Mouse (Mus musculus) lung, adult 2 months (tissue): ENCODE data around the gene Myg1. TPM values are rescaled to one million over a fixed set of nuclear protein-coding genes. Genes with fewer than 3 reads are reported as not detected.
"Not testable (repeated sequence)": the region's sequence is repeated elsewhere in the genome, so short reads cannot be mapped to it uniquely, and the experiment has no call there.

Experiments
- DNase-seq: peaks from one replicate; pipeline ENCODE4 v3.0.0; 2022
- H3K4me1 ChIP-seq: fragments of 200-500 bp; 2 replicates; pipeline ENCODE4 v1.6.1; 2011; ENCODE audit warnings: low read length; ENCODE audit not compliant: control insufficient read depth, insufficient read depth
- H3K4me3 ChIP-seq: fragments of 200-500 bp; replicated peaks from 2 replicates; pipeline ENCODE3; 2011; ENCODE audit warnings: low read depth, mild to moderate bottlenecking, control low read depth, low read length; ENCODE audit errors: extremely low read depth
- CTCF ChIP-seq: fragments of 200-500 bp; IDR thresholded peaks from 2 replicates; pipeline ENCODE4 v1.5.1; 2011; ENCODE audit warnings: mild to moderate bottlenecking, low read length, control low read depth; ENCODE audit not compliant: insufficient read depth
- POLR2A ChIP-seq: fragments of 200-500 bp; IDR thresholded peaks from 2 replicates; pipeline ENCODE4 v1.6.1; 2011; ENCODE audit warnings: low read depth, mild to moderate bottlenecking, control low read depth, low read length, borderline replicate concordance; ENCODE audit errors: extremely low read depth
- WGBS: fragments of 180-500 bp; shearing (Covaris S2); methylation state at CpG from one replicate; pipeline ENCODE4 v1.1.7; 2018; 5-methylcytosine and 5-hydroxymethylcytosine counted together
- polyA plus RNA-seq: library from polyadenylated mRNA; depleted of rRNA; stranded (reverse); fragments of >200 nt; gene quantifications from 2 replicates; pipeline ENCODE4 v1.2.3, GENCODE M21; 2012

Myg1 gene
- polyA plus RNA-seq, 1 experiment = 53.8 TPM

DNA sequence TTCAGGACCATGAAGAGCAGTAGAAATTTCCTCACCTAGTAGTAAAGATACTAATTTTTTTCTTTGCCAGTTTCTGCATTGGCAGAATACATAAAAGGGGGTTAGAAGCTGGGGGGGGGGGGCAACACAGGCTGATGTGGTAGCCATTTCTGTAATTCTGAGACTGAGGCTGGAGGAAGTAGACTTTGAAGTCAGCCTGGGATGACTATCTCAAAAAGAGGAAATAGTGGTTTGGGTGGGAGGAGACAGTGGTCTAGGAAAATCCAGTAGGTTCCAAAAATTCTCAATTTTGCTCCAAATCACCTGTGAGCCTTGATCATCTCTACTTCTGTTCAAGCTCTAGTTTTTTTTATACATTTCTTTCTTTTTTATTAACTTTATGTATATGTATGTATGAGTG, 20.0 kb upstream of the Myg1 start:
- DNase-seq = no peak
- Histone ChIP-seq H3K4me1 (peaks cover 6% of the 10 kb centered on the region; the same call in 1 of the 2 replicates), H3K4me3 (no peak overlapping the region)
- no peak for TF ChIP-seq CTCF
- TF ChIP-seq POLR2A = no peak

DNA sequence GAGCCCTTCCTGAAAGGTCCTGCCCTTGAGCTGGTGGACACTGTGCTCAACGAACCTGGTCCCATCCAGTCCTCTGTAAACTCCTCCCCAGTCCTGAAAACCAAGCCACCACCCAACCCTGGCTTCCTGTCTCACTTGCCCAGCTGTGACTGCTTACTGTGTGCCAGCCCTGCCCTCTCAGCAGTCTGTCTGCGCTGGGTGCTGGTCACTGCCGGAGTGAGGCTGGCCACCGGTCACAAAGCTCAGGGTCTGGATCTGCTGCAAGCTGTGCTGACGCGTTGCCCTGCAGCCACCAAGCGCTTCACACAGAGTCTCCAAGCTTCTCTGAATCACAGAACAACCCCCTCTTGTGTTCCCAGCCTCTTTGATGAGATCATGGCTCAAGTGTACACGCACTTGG, 16.2 kb upstream of the Myg1 start:
- Histone ChIP-seq H3K4me3 (no peak overlapping the region), H3K4me1 (peaks cover 6% of the 10 kb centered on the region; the same call in 1 of the 2 replicates)
- 55% methylated on average over 8 of the region's 8 CpGs for WGBS
- no peak for TF ChIP-seq CTCF
- peak; percentile 36; the same call in 1 of the 2 replicates for TF ChIP-seq POLR2A
- peak; percentile 28 for DNase-seq

DNA sequence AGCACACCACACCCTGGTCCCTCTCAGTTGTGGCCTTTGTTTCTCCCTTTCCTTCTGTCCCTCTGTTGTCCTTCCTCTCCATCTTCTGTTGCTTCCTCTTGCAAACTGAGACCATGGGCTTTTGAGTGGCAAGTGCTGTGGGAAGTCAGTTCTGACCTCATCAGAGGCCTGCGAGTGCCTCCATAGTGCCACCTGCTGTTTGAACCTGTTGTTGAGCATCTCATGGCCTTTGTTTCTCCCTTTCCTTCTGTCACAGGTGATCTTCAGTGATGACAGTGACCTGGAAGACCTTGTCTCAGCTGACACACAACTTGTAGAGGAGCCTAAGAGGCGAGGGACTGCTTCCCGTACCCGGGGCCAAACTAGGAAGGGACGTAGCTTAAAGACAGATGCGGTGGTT, 15.2 kb upstream of the Myg1 start:
- Histone ChIP-seq H3K4me3 (no peak overlapping the region), H3K4me1 (peaks cover 6% of the 10 kb centered on the region; the same call in 1 of the 2 replicates)
- TF ChIP-seq POLR2A = no peak
- TF ChIP-seq CTCF = peak; percentile 92
- 87% methylated on average over 6 of the region's 6 CpGs for WGBS
- peak; percentile 71 for DNase-seq

- Histone ChIP-seq H3K4me1 (0 out of 2 replicates have a peak, but pooled peaks cover 2% of the 10 kb centered on the region), H3K4me3 (no peak overlapping the region)
- 71% methylated on average over 12 of the region's 12 CpGs for WGBS
- TF ChIP-seq POLR2A (no peak), CTCF (no peak)
- DNase-seq = no peak
Measured at GRCm38 (mm10) chr15:102324654-102325473, 6.6 kb upstream of the Myg1 start.

DNA sequence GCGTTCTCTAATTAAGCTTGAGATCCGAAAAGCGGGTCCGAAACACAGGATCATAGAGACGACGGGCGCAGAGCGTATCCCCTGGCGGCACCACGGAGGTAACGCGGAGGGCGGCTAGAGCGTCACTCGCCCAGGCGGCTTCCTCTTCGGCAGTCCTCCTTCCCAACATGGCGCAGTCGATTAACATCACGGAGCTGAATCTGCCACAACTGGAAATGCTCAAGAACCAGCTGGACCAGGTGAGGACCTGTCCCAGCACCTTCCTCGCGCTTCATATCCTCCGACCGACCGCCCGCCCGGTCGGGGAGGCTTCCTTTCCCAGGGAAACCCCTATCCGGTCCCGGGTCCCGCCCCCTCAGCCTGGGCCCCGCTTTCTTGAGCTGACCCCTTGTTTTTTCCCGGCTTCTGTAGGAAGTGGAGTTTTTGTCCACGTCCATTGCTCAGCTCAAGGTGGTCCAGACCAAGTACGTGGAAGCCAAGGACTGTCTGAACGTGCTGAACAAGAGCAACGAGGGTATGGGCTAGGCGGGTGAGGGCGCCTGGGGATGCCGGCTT, 5.4 kb upstream of the Myg1 start, which contains the start of gene Pfdn5:
Gene Pfdn5 (plus strand): TSS at position 95 of the 555 bp plus-strand sequence.
- Histone ChIP-seq H3K4me3 (peak within 1 kb of the TSS; percentile 80), H3K4me1 (peaks cover 2% of the 10 kb centered on the region; the same call in 1 of the 2 replicates)
- peak; percentile 81 for DNase-seq
- under 1% methylated on average over 40 of the region's 40 CpGs for WGBS
- TF ChIP-seq CTCF = no peak
- peak; percentile 75; the same call in 1 of the 2 replicates for TF ChIP-seq POLR2A

DNA sequence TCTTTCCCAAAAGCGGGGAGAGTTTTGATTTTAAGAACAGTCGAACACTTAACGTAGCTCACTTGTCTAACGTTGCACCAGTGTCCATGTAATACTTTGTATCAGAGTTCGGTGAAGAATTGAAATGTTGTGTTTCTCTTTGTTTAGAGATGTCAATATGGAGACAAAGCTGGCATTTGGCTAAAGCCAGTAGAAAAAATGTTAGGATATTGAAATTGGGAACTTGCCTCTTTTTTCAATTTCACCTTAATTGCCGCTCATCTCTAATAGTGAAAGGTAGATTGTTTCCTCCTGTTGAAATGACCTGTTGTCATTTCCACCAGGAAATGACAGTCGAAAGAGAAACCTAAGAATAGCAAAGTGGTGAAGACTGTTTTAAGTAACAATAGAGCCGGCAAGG, 4.6 kb upstream of the Myg1 start:
- peaks cover 2% of the 10 kb centered on the region; the same call in 1 of the 2 replicates for H3K4me1 ChIP-seq
- 43% methylated on average over 8 of the region's 8 CpGs for WGBS
- no peak for DNase-seq
- H3K4me3 ChIP-seq = peak overlapping the region; percentile 2
- no peak for TF ChIP-seq POLR2A
- TF ChIP-seq CTCF = no peak

DNA sequence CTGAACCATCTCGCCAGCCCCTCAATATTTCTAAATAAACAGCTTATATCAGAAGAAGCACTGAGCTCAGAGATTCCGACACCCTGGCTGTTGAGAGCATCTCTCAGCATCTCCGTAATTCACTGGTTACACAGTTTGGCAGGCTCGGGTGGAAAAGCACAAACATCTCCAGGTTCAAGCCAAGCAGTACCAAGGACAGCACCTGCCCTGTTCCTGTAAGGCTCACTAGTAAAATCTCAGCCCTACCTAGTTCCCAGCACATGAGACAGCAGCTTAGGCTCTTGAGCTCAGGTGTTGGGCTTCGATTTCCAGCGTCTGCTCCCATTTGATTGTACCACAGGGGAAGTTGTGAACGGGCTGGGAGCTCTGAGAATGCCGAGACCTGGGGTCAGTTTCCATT, 3.7 kb downstream of the Myg1 start:
- no peak for DNase-seq
- TF ChIP-seq CTCF (no peak), POLR2A (no peak)
- no peaks in the 10 kb centered on the region; the same call in 1 of the 2 replicates for H3K4me1 ChIP-seq
- WGBS = 81% methylated on average over 8 of the region's 8 CpGs
- H3K4me3 ChIP-seq = no peak overlapping the region

- H3K4me1 ChIP-seq, H3K4me3 ChIP-seq, DNase-seq: not testable (repeated sequence)
- WGBS = 91% methylated on average over 5 of the region's 5 CpGs
Measured at GRCm38 (mm10) chr15:102335925-102336324, 4.4 kb downstream of the Myg1 start.

GRCm38 (mm10) chr15:102336946-102337345, 5.4 kb downstream of the Myg1 start:
- DNase-seq = no peak
- 84% methylated on average over 4 of the region's 4 CpGs for whole genome bisulfite sequencing
- H3K4me3 ChIP-seq = no peak overlapping the region
- TF ChIP-seq POLR2A = no peak
- TF ChIP-seq CTCF = no peak
- H3K4me1 ChIP-seq = no peaks in the 10 kb centered on the region

GRCm38 (mm10) chr15:102339612-102340011, 8.1 kb downstream of the Myg1 start:
- 66% methylated on average over 5 of the region's 5 CpGs for WGBS
- TF ChIP-seq POLR2A (no peak), CTCF (no peak)
- H3K4me1 ChIP-seq = no peaks in the 10 kb centered on the region
- DNase-seq = no peak
- H3K4me3 ChIP-seq = no peak overlapping the region
